ENCODE assay signal across 9 mouse cellular contexts in genomic region chr13:9938798-9939485, GRCm38 (mm10).
DNase-seq lines count a peak whose midpoint lies in the region; ATAC-seq lines count a peak whose summit lies in the region.
"Had no signal": no experiment of that assay in that cellular context is flagged by ENCODE, and none has a peak within 500 bp of the region (broad histone marks: within the 10 kb centered on the region; RNA-seq: fewer than 3 reads in every experiment).

No protein-coding gene starts in this region.

- intact Hi-C loops in gastrocnemius, postnatal 36 days (cut with DNase I), result no loop called here

- peak; percentile 96 for ATAC-seq in megakaryocyte-erythroid progenitor cell, adult 5-6 weeks (replicated peaks; ENCODE audit: low FRiP score, low TSS enrichment, poor library complexity, severe bottlenecking)

- DNase-seq in kidney, postnatal 14 days, result peak; percentile 7
- DNase-seq in kidney, adult 18-20 months, result no peak
- peak; percentile 18 for DNase-seq in fat pad, adult 2 months (ENCODE audit: extremely low read depth, low read depth, low spot score)
- DNase-seq in lung, adult 18-20 months, result peak; percentile 29 to 66
- no peak for DNase-seq in gastrocnemius, postnatal 36 days
- no peak for DNase-seq in cerebellum, postnatal 25 days
- DNase-seq: kidney, adult 11 months; spleen, adult 18-20 months had no signal

Comparison
In these comparisons a context has a peak if more than half of its experiments do, and no peak if none do; other contexts are left out.
1. DNase-seq: peak in kidney, postnatal 14 days (single experiment), fat pad, adult 2 months (single experiment) and lung, adult 18-20 months (2 of 2); none in kidney, adult 18-20 months (single experiment), gastrocnemius, postnatal 36 days (0 of 2) and cerebellum, postnatal 25 days (0 of 2).